23 mouse cellular contexts compared by ENCODE assay signal in genomic region chr3:60551650-60552049, GRCm38 (mm10).
A peak's percentile ranks its signal among the peaks of the same experiment; 100 is the strongest.
DNase-seq lines count a peak whose midpoint lies in the region; ATAC-seq and TF ChIP-seq lines count a peak whose summit lies in the region.
"Had no signal": no experiment of that assay in that cellular context is flagged by ENCODE, and none has a peak within 500 bp of the region (broad histone marks: within the 10 kb centered on the region; RNA-seq: fewer than 3 reads in every experiment).

No protein-coding gene starts in this region.

- H3K27ac ChIP-seq in forebrain, postnatal 0 days (ENCODE audit: low read depth, low read length): no peak overlapping the region
- no peak overlapping the region for H3K27ac ChIP-seq in forebrain, embryonic 15.5 days (replicated peaks)
- H3K27ac ChIP-seq in layer of hippocampus, adult 2 months: peak overlapping the region; percentile 36; the same call in 1 of the 2 replicates
- peak overlapping the region; percentile 57; the same call in 1 of the 2 replicates for H3K27ac ChIP-seq in lung, embryonic 16.5 days (ENCODE audit: low read length)
- H3K27ac ChIP-seq: embryonic facial prominence, embryonic 12.5 days; forebrain, embryonic 12.5 days; heart, adult 2 months; heart, embryonic 15.5 days; hindbrain, embryonic 10.5 days; hindbrain, embryonic 14.5 days; intestine, embryonic 15.5 days had no signal

- no peaks in the 10 kb centered on the region for H3K36me3 ChIP-seq in forebrain, postnatal 0 days (ENCODE audit: insufficient read depth)
- no peaks in the 10 kb centered on the region for H3K36me3 ChIP-seq in forebrain, embryonic 15.5 days
- no peaks in the 10 kb centered on the region for H3K36me3 ChIP-seq in lung, embryonic 16.5 days (ENCODE audit: control insufficient read depth, insufficient read depth, low read length)
- H3K36me3 ChIP-seq: embryonic facial prominence, embryonic 12.5 days; forebrain, embryonic 12.5 days; heart, embryonic 15.5 days; hindbrain, embryonic 10.5 days; intestine, embryonic 15.5 days had no signal

- no peaks in the 10 kb centered on the region for H3K27me3 ChIP-seq in forebrain, postnatal 0 days (ENCODE audit: insufficient read depth, low read length)
- no peaks in the 10 kb centered on the region for H3K27me3 ChIP-seq in forebrain, embryonic 15.5 days
- H3K27me3 ChIP-seq in lung, embryonic 16.5 days (ENCODE audit: control insufficient read depth, insufficient read depth, low read depth, low read length): no peaks in the 10 kb centered on the region
- H3K27me3 ChIP-seq: CH12.LX; embryonic facial prominence, embryonic 12.5 days; forebrain, embryonic 12.5 days; heart, embryonic 15.5 days; intestine, embryonic 15.5 days; Patski had no signal

- ATAC-seq in forebrain, postnatal 0 days: peak; percentile 53
- no peak for ATAC-seq in forebrain, embryonic 15.5 days (replicated peaks)
- peak; percentile 57 for ATAC-seq in lung, embryonic 16.5 days (ENCODE audit: low read depth)
- ATAC-seq: activated CD4-positive, CD25-positive, alpha-beta regulatory T cell, adult 4 months; intestine, embryonic 15.5 days; Patski had no signal

- H3K4me1 ChIP-seq in forebrain, postnatal 0 days (ENCODE audit: insufficient read depth): 0 out of 2 replicates have a peak, but pooled peaks cover 2% of the 10 kb centered on the region
- peaks cover 2% of the 10 kb centered on the region; the same call in 1 of the 2 replicates for H3K4me1 ChIP-seq in forebrain, embryonic 15.5 days
- H3K4me1 ChIP-seq in lung, embryonic 16.5 days (replicated peaks; ENCODE audit: control insufficient read depth, insufficient read depth, low read length): peaks cover 25% of the 10 kb centered on the region; the same call in 1 of the 2 replicates
- H3K4me1 ChIP-seq: embryonic facial prominence, embryonic 12.5 days; hindbrain, embryonic 10.5 days had no signal

- no peak for DNase-seq in forebrain, postnatal 0 days
- peak in 1 of 2 experiments; percentile 35 for DNase-seq in layer of hippocampus, adult 2 months (ENCODE audit: low spot score in 2 of 2)
- no peak for DNase-seq in layer of hippocampus, adult 9-10 months (ENCODE audit: low spot score)
- DNase-seq in lung, postnatal 25 days (ENCODE audit: low spot score): no peak
- DNase-seq in spleen, postnatal 14 days (ENCODE audit: low spot score in 2 of 2): no peak
- DNase-seq: adrenal gland, postnatal 14 days; cerebellum, adult 2 months; cerebellum, postnatal 10 days; embryo, embryonic 11 days; heart, adult 2 months; heart, postnatal 14 days had no signal

- H3K9me3 ChIP-seq in forebrain, postnatal 0 days (ENCODE audit: low read length): no peaks in the 10 kb centered on the region
- H3K9me3 ChIP-seq in forebrain, embryonic 15.5 days: no peaks in the 10 kb centered on the region
- H3K9me3 ChIP-seq in lung, embryonic 16.5 days (ENCODE audit: control insufficient read depth, low read length): no peaks in the 10 kb centered on the region
- H3K9me3 ChIP-seq: embryonic facial prominence, embryonic 12.5 days; forebrain, embryonic 12.5 days; heart, embryonic 15.5 days; hindbrain, embryonic 10.5 days; intestine, embryonic 15.5 days had no signal

- no peak overlapping the region for H3K4me2 ChIP-seq in forebrain, postnatal 0 days (ENCODE audit: low read depth)
- no peak overlapping the region for H3K4me2 ChIP-seq in forebrain, embryonic 15.5 days (replicated peaks)
- H3K4me2 ChIP-seq in lung, embryonic 16.5 days (ENCODE audit: low read depth, low read length): no peak overlapping the region
- H3K4me2 ChIP-seq: embryonic facial prominence, embryonic 12.5 days; forebrain, embryonic 12.5 days; heart, embryonic 11.5 days; heart, embryonic 15.5 days; hindbrain, embryonic 14.5 days; intestine, embryonic 15.5 days had no signal

- no peak overlapping the region for H3K4me3 ChIP-seq in forebrain, postnatal 0 days (ENCODE audit: low read depth, low read length)
- no peak overlapping the region for H3K4me3 ChIP-seq in forebrain, embryonic 15.5 days
- no peak overlapping the region for H3K4me3 ChIP-seq in layer of hippocampus, adult 2 months
- no peak overlapping the region for H3K4me3 ChIP-seq in lung, embryonic 16.5 days (ENCODE audit: low read length)
- H3K4me3 ChIP-seq: embryonic facial prominence, embryonic 12.5 days; forebrain, embryonic 12.5 days; heart, adult 2 months; heart, embryonic 15.5 days; hindbrain, embryonic 10.5 days; intestine, embryonic 15.5 days had no signal

- WGBS in forebrain, postnatal 0 days: 37% methylated on average over 3 of the region's 3 CpGs
- WGBS in forebrain, embryonic 15.5 days: 43% methylated on average over 3 of the region's 3 CpGs
- WGBS in lung, embryonic 16.5 days: 21% methylated on average over 3 of the region's 3 CpGs

- H3K9ac ChIP-seq in forebrain, postnatal 0 days: no peak overlapping the region
- H3K9ac ChIP-seq in forebrain, embryonic 15.5 days (replicated peaks): no peak overlapping the region
- H3K9ac ChIP-seq in lung, embryonic 16.5 days (ENCODE audit: low read length): no peak overlapping the region
- H3K9ac ChIP-seq: embryonic facial prominence, embryonic 12.5 days; forebrain, embryonic 12.5 days; heart, embryonic 15.5 days; hindbrain, embryonic 14.5 days; intestine, embryonic 15.5 days had no signal

- TF ChIP-seq CTCF in forebrain, postnatal 0 days (IDR thresholded peaks at IDR 0.05; ENCODE audit: low read depth): no peak
- no peak for TF ChIP-seq CTCF in layer of hippocampus, adult 2 months (conservative IDR thresholded peaks at IDR 0.05)

Comparison
In these comparisons a context has a peak if more than half of its experiments do, and no peak if none do; other contexts are left out.
1. H3K27ac ChIP-seq: peak in layer of hippocampus, adult 2 months (single experiment) and lung, embryonic 16.5 days (single experiment); none in forebrain, postnatal 0 days (single experiment) and forebrain, embryonic 15.5 days (single experiment).